Mouse (Mus musculus) bone marrow macrophage, adult 2 months (primary cell): ENCODE results near the gene Gps1.

Source experiments
- CTCF ChIP-seq: IDR thresholded peaks from 2 replicates; pipeline ENCODE4 v1.5.1; 2012; ENCODE audit warnings: low read depth, mild to moderate bottlenecking, low read length, moderate library complexity
- POLR2A ChIP-seq: IDR thresholded peaks from 2 replicates; pipeline ENCODE4 v1.6.1; 2012; ENCODE audit warnings: mild to moderate bottlenecking, low read depth, low read length, borderline replicate concordance

DNA sequence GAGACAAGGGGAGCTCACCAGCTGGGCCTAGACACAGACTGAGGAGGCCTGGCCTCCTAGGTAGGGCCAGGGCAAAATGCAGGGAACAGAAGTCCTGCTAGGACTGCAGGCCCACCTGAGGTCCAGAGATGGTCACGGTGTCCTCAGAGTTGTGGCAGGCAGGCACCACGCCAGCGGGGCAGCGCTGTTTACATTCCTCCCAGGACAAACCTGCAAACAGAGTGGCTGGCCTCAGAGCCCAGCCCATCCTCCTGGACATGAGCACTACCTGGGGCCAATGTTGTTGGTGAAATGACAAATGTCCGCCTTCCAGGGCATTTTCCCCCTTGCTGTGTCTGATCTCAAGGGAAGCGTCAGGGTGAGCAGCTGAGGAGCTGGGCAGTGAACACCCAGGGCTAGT is 33.3 kb downstream of the Gps1 start:
- TF ChIP-seq POLR2A = no peak
- TF ChIP-seq CTCF = no peak
